Mouse (Mus musculus): ENCODE measurements around the gene Ngp. TPM values are rescaled to one million over a fixed set of nuclear protein-coding genes. Genes with fewer than 3 reads are reported as not detected.
"Not testable (repeated sequence)": the region's sequence is repeated elsewhere in the genome, so short reads cannot be mapped to it uniquely, and the experiment has no call there.

Gene Ngp
- polyA plus RNA-seq (2014; fragmentation: Nextera tagmentation; extraction: Ambion mirVana): 0.42 and 1.6 TPM in 2 replicates

GRCm38 (mm10) chr9:110419511-110420112 is at the start of gene Ngp:
Gene Ngp (plus strand): TSS chr9:110419747.
- Histone ChIP-seq H3K9ac (ENCODE audit: low read depth, low read length) (no peak within 1 kb of the TSS), H3K9me3 (replicated peaks; ENCODE audit: control insufficient read depth, low read length) (no peaks in the 10 kb centered on the region), H3K27me3 (ENCODE audit: control insufficient read depth, insufficient read depth, low read length) (no peaks in the 10 kb centered on the region), H3K4me3 (ENCODE audit: low read depth, low read length) (no peak within 1 kb of the TSS), H3K4me2 (no peak within 1 kb of the TSS), H3K4me1 (ENCODE audit: control insufficient read depth, insufficient read depth, low read length) (no peaks in the 10 kb centered on the region), H3K36me3 (ENCODE audit: control insufficient read depth, insufficient read depth, low read length) (no peaks in the 10 kb centered on the region), H3K27ac (ENCODE audit: low read depth, low read length) (no peak within 1 kb of the TSS)
- 82% methylated on average over 12 of the region's 12 CpGs for WGBS (ENCODE audit: insufficient replicate concordance)
- no peak for ATAC-seq (replicated peaks; ENCODE audit: insufficient number of reproducible peaks, low FRiP score, low TSS enrichment)

DNA sequence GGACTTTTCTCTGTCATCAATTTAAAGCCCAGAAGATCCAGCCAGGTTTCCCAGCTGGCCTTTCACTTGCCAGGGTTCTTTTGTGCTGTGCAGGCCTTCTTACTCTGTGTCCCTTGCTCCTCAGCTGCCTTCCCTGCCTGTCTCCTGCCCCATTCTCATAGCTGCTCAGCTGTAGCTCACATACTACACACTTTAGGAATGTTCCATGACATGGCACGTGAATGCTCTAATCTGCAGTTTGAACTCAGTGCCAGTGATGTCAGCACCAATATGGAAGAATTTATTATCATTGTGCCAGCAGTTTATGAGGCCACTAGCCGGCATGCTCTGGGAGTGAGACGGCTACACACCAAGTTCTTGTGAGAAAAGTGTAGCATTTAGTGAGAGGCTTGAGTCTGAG is 49.7 kb upstream of the Ngp start:
- Histone ChIP-seq H3K4me2 (no peak overlapping the region), H3K9ac (ENCODE audit: low read depth, low read length) (no peak overlapping the region), H3K4me3 (ENCODE audit: low read depth, low read length) (no peak overlapping the region), H3K27ac (ENCODE audit: low read depth, low read length) (no peak overlapping the region), H3K36me3 (ENCODE audit: control insufficient read depth, insufficient read depth, low read length) (peaks cover 7% of the 10 kb centered on the region; the same call in 1 of the 2 replicates), H3K27me3 (ENCODE audit: control insufficient read depth, insufficient read depth, low read length) (no peaks in the 10 kb centered on the region), H3K9me3 (replicated peaks; ENCODE audit: control insufficient read depth, low read length) (no peaks in the 10 kb centered on the region), H3K4me1 (ENCODE audit: control insufficient read depth, insufficient read depth, low read length) (no peaks in the 10 kb centered on the region)
- 73% methylated on average over 3 of the region's 3 CpGs for WGBS (ENCODE audit: insufficient replicate concordance)
- no peak for ATAC-seq (replicated peaks; ENCODE audit: insufficient number of reproducible peaks, low FRiP score, low TSS enrichment)

DNA sequence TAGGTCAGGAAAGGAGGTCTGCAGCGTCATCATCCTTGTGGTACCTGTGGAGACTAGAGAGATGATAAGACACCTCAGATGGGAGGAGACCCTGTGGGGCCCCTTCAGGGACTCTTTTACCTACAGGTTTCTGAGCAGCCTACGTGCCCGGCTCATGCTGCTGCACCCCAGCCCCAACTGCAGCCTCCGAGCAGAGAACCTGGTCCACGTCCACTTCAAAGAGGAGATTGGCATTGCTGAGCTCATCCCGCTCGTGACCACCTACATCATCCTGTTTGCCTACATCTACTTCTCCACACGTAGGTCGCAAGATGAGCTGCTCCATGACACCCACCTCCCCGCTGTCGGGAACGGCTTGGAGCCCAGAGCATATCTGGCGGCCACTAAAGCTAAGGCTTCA is 45.7 kb upstream of the Ngp start:
- no peaks in the 10 kb centered on the region for H3K9me3 ChIP-seq (replicated peaks; ENCODE audit: control insufficient read depth, low read length)
- H3K9ac ChIP-seq (ENCODE audit: low read depth, low read length): no peak overlapping the region
- H3K27ac ChIP-seq (ENCODE audit: low read depth, low read length): no peak overlapping the region
- H3K4me1 ChIP-seq (ENCODE audit: control insufficient read depth, insufficient read depth, low read length): no peaks in the 10 kb centered on the region
- no peak for ATAC-seq (replicated peaks; ENCODE audit: insufficient number of reproducible peaks, low FRiP score, low TSS enrichment)
- no peak overlapping the region for H3K4me3 ChIP-seq (ENCODE audit: low read depth, low read length)
- no peaks in the 10 kb centered on the region for H3K27me3 ChIP-seq (ENCODE audit: control insufficient read depth, insufficient read depth, low read length)
- no peak overlapping the region for H3K4me2 ChIP-seq
- WGBS (ENCODE audit: insufficient replicate concordance): 91% methylated on average over 13 of the region's 13 CpGs
- peaks cover 14% of the 10 kb centered on the region; the same call in 1 of the 2 replicates for H3K36me3 ChIP-seq (ENCODE audit: control insufficient read depth, insufficient read depth, low read length)

GRCm38 (mm10) chr9:110375668-110376067 is 43.9 kb upstream of the Ngp start:
- Histone ChIP-seq H3K4me2 (no peak overlapping the region), H3K27me3 (ENCODE audit: control insufficient read depth, insufficient read depth, low read length) (no peaks in the 10 kb centered on the region), H3K36me3 (ENCODE audit: control insufficient read depth, insufficient read depth, low read length) (peaks cover 15% of the 10 kb centered on the region; the same call in 1 of the 2 replicates), H3K9ac (ENCODE audit: low read depth, low read length) (no peak overlapping the region), H3K4me1 (ENCODE audit: control insufficient read depth, insufficient read depth, low read length) (no peaks in the 10 kb centered on the region), H3K9me3 (replicated peaks; ENCODE audit: control insufficient read depth, low read length) (no peaks in the 10 kb centered on the region), H3K27ac (ENCODE audit: low read depth, low read length) (no peak overlapping the region), H3K4me3 (ENCODE audit: low read depth, low read length) (no peak overlapping the region)
- WGBS (ENCODE audit: insufficient replicate concordance): 79% methylated on average over 3 of the region's 3 CpGs
- ATAC-seq (replicated peaks; ENCODE audit: insufficient number of reproducible peaks, low FRiP score, low TSS enrichment): no peak

DNA sequence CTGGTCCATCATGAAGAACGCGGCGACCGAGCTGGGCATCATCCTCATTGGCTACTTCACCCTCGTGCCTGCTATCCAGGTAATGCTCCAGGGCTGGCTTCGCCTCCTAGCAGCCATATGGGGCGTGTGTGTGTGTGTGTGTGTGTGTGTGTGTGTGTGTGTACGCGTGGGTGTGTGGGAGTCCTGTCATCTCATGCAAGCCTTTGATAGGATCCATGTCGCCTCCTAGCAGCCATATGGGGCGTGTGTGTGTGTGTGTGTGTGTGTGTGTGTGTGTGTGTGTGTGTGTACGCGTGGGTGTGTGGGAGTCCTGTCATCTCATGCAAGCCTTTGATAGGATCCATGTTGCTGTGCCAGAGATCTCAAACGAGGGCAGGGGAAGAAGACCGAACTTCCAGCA is 41.9 kb upstream of the Ngp start:
- H3K9me3 ChIP-seq (replicated peaks; ENCODE audit: control insufficient read depth, low read length); H3K27me3 ChIP-seq (ENCODE audit: control insufficient read depth, insufficient read depth, low read length); H3K27ac ChIP-seq (ENCODE audit: low read depth, low read length); H3K4me2 ChIP-seq; H3K4me3 ChIP-seq (ENCODE audit: low read depth, low read length); ATAC-seq (replicated peaks; ENCODE audit: insufficient number of reproducible peaks, low FRiP score, low TSS enrichment); H3K4me1 ChIP-seq (ENCODE audit: control insufficient read depth, insufficient read depth, low read length); H3K9ac ChIP-seq (ENCODE audit: low read depth, low read length): not testable (repeated sequence)
- peaks cover 15% of the 10 kb centered on the region; the same call in 1 of the 2 replicates for H3K36me3 ChIP-seq (ENCODE audit: control insufficient read depth, insufficient read depth, low read length)
- 83% methylated on average over 15 of the region's 15 CpGs for WGBS (ENCODE audit: insufficient replicate concordance)

DNA sequence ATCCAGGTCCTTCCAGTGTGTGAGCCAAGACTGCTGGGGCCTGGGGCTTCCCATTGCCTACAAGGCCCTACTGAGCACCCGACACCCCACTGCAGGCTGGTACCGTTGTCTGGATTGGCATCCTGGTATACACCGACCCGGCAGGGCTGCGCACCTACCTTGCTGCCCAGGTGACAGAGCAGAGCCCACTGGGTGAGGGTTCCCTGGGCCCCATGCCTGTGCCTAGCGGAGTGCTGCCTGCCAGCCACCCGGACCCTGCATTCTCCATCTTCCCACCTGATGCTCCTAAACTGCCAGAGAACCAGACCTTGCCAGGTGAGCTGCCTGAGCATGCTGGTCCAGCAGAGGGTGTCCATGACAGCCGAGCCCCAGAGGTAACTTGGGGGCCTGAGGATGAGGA is 40.2 kb upstream of the Ngp start:
- Histone ChIP-seq H3K27ac (ENCODE audit: low read depth, low read length) (no peak overlapping the region), H3K4me3 (ENCODE audit: low read depth, low read length) (no peak overlapping the region), H3K4me2 (no peak overlapping the region), H3K27me3 (ENCODE audit: control insufficient read depth, insufficient read depth, low read length) (no peaks in the 10 kb centered on the region), H3K4me1 (ENCODE audit: control insufficient read depth, insufficient read depth, low read length) (peaks cover 3% of the 10 kb centered on the region; the same call in 1 of the 2 replicates), H3K9me3 (replicated peaks; ENCODE audit: control insufficient read depth, low read length) (no peaks in the 10 kb centered on the region), H3K9ac (ENCODE audit: low read depth, low read length) (no peak overlapping the region), H3K36me3 (ENCODE audit: control insufficient read depth, insufficient read depth, low read length) (peaks cover 21% of the 10 kb centered on the region)
- 87% methylated on average over 8 of the region's 8 CpGs for WGBS (ENCODE audit: insufficient replicate concordance)
- no peak for ATAC-seq (replicated peaks; ENCODE audit: insufficient number of reproducible peaks, low FRiP score, low TSS enrichment)

DNA sequence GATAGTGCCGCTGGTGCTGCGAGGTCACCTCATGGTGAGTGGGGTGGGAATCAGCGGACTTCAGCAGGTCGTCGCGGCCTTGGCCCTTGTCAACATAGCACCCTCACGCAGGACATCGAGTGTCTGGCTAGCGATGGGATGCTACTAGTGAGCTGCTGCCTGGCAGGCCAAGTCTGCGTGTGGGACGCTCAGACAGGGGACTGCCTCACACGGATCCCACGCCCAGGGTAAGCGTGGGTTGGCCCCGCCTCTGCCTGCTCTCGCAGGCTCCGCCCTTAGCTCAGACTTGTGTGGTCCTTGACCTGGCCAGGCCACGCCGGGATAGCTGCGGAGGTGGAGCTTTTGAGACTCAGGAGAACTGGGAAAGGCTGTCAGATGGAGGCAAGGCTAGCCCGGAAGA is 38.9 kb upstream of the Ngp start:
- Histone ChIP-seq H3K9ac (ENCODE audit: low read depth, low read length) (0 out of 2 replicates have a peak overlapping the region, but pooled peaks have one; percentile 22), H3K4me3 (ENCODE audit: low read depth, low read length) (peak overlapping the region; percentile 4; the same call in 1 of the 2 replicates), H3K27ac (ENCODE audit: low read depth, low read length) (no peak overlapping the region), H3K4me2 (peak overlapping the region; percentile 63), H3K4me1 (ENCODE audit: control insufficient read depth, insufficient read depth, low read length) (peaks cover 3% of the 10 kb centered on the region; the same call in 1 of the 2 replicates), H3K9me3 (replicated peaks; ENCODE audit: control insufficient read depth, low read length) (no peaks in the 10 kb centered on the region), H3K36me3 (ENCODE audit: control insufficient read depth, insufficient read depth, low read length) (peaks cover 33% of the 10 kb centered on the region), H3K27me3 (ENCODE audit: control insufficient read depth, insufficient read depth, low read length) (no peaks in the 10 kb centered on the region)
- ATAC-seq (replicated peaks; ENCODE audit: insufficient number of reproducible peaks, low FRiP score, low TSS enrichment): peak; percentile 50; the same call in 1 of the 2 replicates
- WGBS (ENCODE audit: insufficient replicate concordance): 20% methylated on average over 21 of the region's 21 CpGs

DNA sequence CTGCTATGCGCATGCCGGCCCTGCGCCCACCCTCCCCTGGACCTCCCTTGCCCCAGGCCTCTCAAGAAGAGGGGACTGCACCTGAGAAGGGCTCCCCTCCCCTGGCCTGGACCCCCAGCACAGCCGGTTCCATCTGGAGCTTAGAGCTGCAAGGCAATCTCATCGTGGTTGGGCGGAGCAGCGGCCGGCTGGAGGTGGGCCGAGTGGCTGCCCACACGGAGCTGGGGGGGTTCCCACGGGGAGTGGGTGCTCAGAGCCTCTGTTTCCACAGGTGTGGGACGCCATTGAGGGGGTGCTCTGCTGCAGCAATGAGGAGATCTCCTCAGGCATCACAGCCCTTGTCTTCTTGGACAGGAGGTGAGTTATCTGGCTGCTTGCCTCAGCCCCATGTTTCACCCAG is 38.3 kb upstream of the Ngp start:
- H3K9me3 ChIP-seq (replicated peaks; ENCODE audit: control insufficient read depth, low read length): no peaks in the 10 kb centered on the region
- H3K4me3 ChIP-seq (ENCODE audit: low read depth, low read length): no peak overlapping the region
- H3K4me2 ChIP-seq: peak overlapping the region; percentile 63; the same call in 1 of the 2 replicates
- no peaks in the 10 kb centered on the region for H3K27me3 ChIP-seq (ENCODE audit: control insufficient read depth, insufficient read depth, low read length)
- 77% methylated on average over 12 of the region's 12 CpGs for WGBS (ENCODE audit: insufficient replicate concordance)
- peaks cover 39% of the 10 kb centered on the region for H3K36me3 ChIP-seq (ENCODE audit: control insufficient read depth, insufficient read depth, low read length)
- peaks cover 3% of the 10 kb centered on the region; the same call in 1 of the 2 replicates for H3K4me1 ChIP-seq (ENCODE audit: control insufficient read depth, insufficient read depth, low read length)
- no peak overlapping the region for H3K9ac ChIP-seq (ENCODE audit: low read depth, low read length)
- no peak for ATAC-seq (replicated peaks; ENCODE audit: insufficient number of reproducible peaks, low FRiP score, low TSS enrichment)
- no peak overlapping the region for H3K27ac ChIP-seq (ENCODE audit: low read depth, low read length)

DNA sequence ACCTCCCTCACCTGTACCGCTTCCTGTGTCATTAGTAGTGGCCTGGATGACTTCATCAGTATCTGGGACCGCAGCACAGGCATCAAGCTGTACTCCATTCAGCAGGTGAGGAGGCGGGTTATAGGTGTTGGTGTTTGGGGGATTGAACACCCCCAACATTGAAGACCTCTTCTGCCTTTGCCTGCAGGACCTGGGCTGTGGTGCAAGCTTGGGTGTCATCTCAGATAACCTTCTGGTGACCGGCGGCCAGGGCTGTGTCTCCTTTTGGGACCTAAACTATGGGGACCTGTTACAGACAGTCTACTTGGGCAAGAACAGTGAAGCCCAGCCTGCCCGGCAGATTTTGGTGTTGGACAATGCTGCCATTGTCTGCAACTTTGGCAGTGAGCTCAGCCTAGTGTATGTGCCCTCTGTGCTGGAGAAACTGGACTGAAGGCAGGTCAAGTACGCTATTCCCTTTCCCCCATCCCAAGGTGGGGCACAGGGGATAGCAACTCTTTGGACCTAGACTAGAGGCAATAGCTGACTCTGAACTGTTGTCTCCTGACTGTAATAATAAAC is 35.1 kb upstream of the Ngp start:
- Histone ChIP-seq H3K36me3 (ENCODE audit: control insufficient read depth, insufficient read depth, low read length) (peaks cover 55% of the 10 kb centered on the region), H3K27ac (ENCODE audit: low read depth, low read length) (no peak overlapping the region), H3K4me3 (ENCODE audit: low read depth, low read length) (no peak overlapping the region), H3K9ac (ENCODE audit: low read depth, low read length) (no peak overlapping the region), H3K4me2 (no peak overlapping the region), H3K4me1 (ENCODE audit: control insufficient read depth, insufficient read depth, low read length) (peaks cover 3% of the 10 kb centered on the region; the same call in 1 of the 2 replicates), H3K27me3 (ENCODE audit: control insufficient read depth, insufficient read depth, low read length) (no peaks in the 10 kb centered on the region), H3K9me3 (replicated peaks; ENCODE audit: control insufficient read depth, low read length) (no peaks in the 10 kb centered on the region)
- ATAC-seq (replicated peaks; ENCODE audit: insufficient number of reproducible peaks, low FRiP score, low TSS enrichment): no peak
- WGBS (ENCODE audit: insufficient replicate concordance): 88% methylated on average over 7 of the region's 7 CpGs
